Mouse (Mus musculus) brain, embryonic 14.5 days (tissue): ENCODE data around the gene Pkp3.

Experiments used
- CTCF ChIP-seq: fragments of 200-500 bp; IDR thresholded peaks from 2 replicates; pipeline ENCODE4 v1.5.1; 2012; ENCODE audit warnings: inconsistent platforms, mild to moderate bottlenecking, moderate library complexity, borderline replicate concordance; ENCODE audit not compliant: insufficient read depth, insufficient read length; ENCODE audit errors: extremely low read depth
- POLR2A ChIP-seq: fragments of 200-500 bp; IDR thresholded peaks from 2 replicates; pipeline ENCODE4 v1.6.1; 2012; ENCODE audit warnings: mild to moderate bottlenecking, inconsistent platforms, borderline replicate concordance; ENCODE audit not compliant: poor library complexity, insufficient read depth, insufficient read length, severe bottlenecking; ENCODE audit errors: extremely low read depth

- TF ChIP-seq CTCF (no peak), POLR2A (no peak)
Observed at GRCm38 (mm10) chr7:141063353-141063752, 14.7 kb upstream of the Pkp3 start.
